Mouse (Mus musculus) heart, adult 2 months (tissue): Measurements from ENCODE around the gene Crtam.

Experiments
- CTCF ChIP-seq: fragments of 200-600 bp; IDR thresholded peaks from 2 replicates; pipeline ENCODE4 v1.8.1; 2022; ENCODE audit warnings: antibody characterized with exemption, mild to moderate bottlenecking, moderate library complexity
- EP300 ChIP-seq: fragments of 200-500 bp; IDR thresholded peaks from 2 replicates; pipeline ENCODE4 v1.6.1; 2011; ENCODE audit warnings: low read depth, low read length, control low read depth; ENCODE audit not compliant: insufficient read depth
- POLR2A ChIP-seq: fragments of 200-500 bp; IDR thresholded peaks from 2 replicates; pipeline ENCODE4 v1.6.1; 2011; ENCODE audit warnings: mild to moderate bottlenecking, low read depth, low read length, control low read depth; ENCODE audit not compliant: insufficient read depth

DNA sequence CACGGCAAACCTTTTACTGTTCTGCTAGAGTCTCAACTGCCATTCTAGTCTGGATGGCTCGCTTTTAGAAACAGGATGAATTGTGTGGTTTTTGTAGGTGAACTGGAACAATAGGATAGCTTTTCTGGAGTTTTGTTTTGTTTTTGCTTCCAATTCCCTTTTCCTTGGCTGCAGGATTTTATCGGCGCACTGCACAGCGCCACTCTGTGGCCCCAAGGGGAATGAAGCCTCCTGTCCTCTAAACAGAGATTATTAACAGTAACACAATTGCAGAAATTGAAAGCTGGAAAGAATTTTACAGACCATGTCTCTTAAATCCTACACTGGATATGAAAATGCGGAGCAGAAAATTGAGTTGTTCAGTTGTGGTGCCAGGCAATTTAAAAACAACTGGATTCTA lies 21.9 kb downstream of the Crtam start:
- peak; percentile 75 for TF ChIP-seq CTCF
- no peak for TF ChIP-seq POLR2A
- TF ChIP-seq EP300 = no peak
